Mouse (Mus musculus) embryonic facial prominence, embryonic 14.5 days (tissue): ENCODE data around the gene Btbd16. TPM values are rescaled to one million over a fixed set of nuclear protein-coding genes. Genes with fewer than 3 reads are reported as not detected.

Source experiments
- ATAC-seq: fragments of 200-750 bp; cut with Nextera tagmentation; 2 replicates; pipeline ENCODE4 v1.8.0; 2017; ENCODE audit warnings: low read depth, moderate number of reproducible peaks, moderate TSS enrichment
- DNase-seq: peaks from one replicate; pipeline ENCODE4 v3.0.0-alpha.2; 2015; ENCODE audit warnings: low spot score
- H3K27ac ChIP-seq: fragments of 300-500 bp; sonication (generic); replicated peaks from 2 replicates; pipeline ENCODE4 v1.5.1; 2014; ENCODE audit warnings: low read depth, mild to moderate bottlenecking, low read length, moderate library complexity
- H3K27me3 ChIP-seq: fragments of 300-500 bp; sonication (generic); replicated peaks from 2 replicates; pipeline ENCODE4 v1.6.1; 2014; ENCODE audit warnings: low read length; ENCODE audit not compliant: control insufficient read depth, insufficient read depth
- H3K36me3 ChIP-seq: fragments of 300-500 bp; sonication (generic); 2 replicates; pipeline ENCODE4 v1.6.1; 2014; ENCODE audit warnings: low read length, mixed read lengths; ENCODE audit not compliant: control insufficient read depth, insufficient read depth
- H3K4me1 ChIP-seq: fragments of 300-500 bp; sonication (generic); 2 replicates; pipeline ENCODE4 v1.6.1; 2014; ENCODE audit warnings: antibody characterized with exemption, low read length; ENCODE audit not compliant: control insufficient read depth, insufficient read depth
- H3K4me2 ChIP-seq: fragments of 300-500 bp; sonication (generic); 2 replicates; pipeline ENCODE4 v1.6.1; 2014; ENCODE audit warnings: low read depth, mild to moderate bottlenecking, low read length, moderate library complexity, mixed read lengths
- H3K4me3 ChIP-seq: fragments of 300-500 bp; sonication (generic); 2 replicates; pipeline ENCODE4 v1.5.1; 2014; ENCODE audit warnings: low read depth, mild to moderate bottlenecking, low read length
- H3K9ac ChIP-seq: fragments of 300-500 bp; sonication (generic); 2 replicates; pipeline ENCODE4 v1.6.1; 2014; ENCODE audit warnings: low read depth, mild to moderate bottlenecking, low read length, moderate library complexity, mixed read lengths
- H3K9me3 ChIP-seq: fragments of 300-500 bp; sonication (generic); 2 replicates; pipeline ENCODE4 v1.6.1; 2016; ENCODE audit warnings: low read length; ENCODE audit not compliant: control insufficient read depth
- WGBS: fragments of 180-500 bp; shearing (Covaris S2); extraction: QIAGEN DNeasy Blood & Tissue Kit; methylation state at CpG from one replicate; pipeline ENCODE4 v1.1.7; 2014; 5-methylcytosine and 5-hydroxymethylcytosine counted together
- polyA plus RNA-seq: library from polyadenylated mRNA; unstranded; fragments of >200 nt; fragmentation: Nextera tagmentation; extraction: Ambion mirVana; gene quantifications from 2 replicates; pipeline ENCODE4 v1.2.1, GENCODE M21; 2014

Btbd16 gene
- polyA plus RNA-seq, 1 experiment from 2014 or later, result not detected

DNA sequence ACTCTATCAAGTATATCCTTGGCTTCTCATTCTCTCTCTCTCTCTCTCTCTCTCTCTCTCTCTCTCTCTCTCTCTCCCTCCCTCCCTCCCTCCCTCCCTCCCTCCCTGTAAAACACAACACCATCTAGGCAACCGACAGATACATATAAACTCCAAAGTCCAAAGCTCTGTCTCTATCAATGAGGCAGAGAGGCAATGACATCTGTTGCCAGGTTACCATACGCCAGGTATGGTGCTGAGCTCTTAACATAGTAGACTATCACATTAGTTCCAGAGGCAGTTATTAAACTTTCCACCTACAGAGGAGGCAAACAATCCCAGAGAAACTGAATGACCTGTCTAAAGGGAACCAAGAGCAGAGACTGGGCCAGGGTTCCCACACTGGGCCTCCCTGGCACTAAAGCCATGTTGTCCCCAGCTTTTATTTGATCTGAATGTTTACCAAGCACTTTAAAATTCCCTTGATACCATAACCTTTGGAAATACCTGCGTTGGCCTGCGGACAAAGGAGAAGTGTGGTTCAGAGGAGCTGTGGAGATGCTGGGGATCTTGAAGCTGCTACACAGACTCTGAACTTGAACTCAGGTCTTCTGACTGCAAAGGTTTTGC is 80.9 kb downstream of the Btbd16 start:
- Histone ChIP-seq H3K27me3 (no peaks in the 10 kb centered on the region; the same call in 1 of the 2 replicates), H3K4me3 (no peak overlapping the region), H3K36me3 (no peaks in the 10 kb centered on the region), H3K9ac (no peak overlapping the region), H3K9me3 (no peaks in the 10 kb centered on the region), H3K4me1 (no peaks in the 10 kb centered on the region), H3K27ac (no peak overlapping the region), H3K4me2 (no peak overlapping the region)
- DNase-seq, result no peak
- no peak for ATAC-seq
- 82% methylated on average over 4 of the region's 4 CpGs for WGBS

DNA sequence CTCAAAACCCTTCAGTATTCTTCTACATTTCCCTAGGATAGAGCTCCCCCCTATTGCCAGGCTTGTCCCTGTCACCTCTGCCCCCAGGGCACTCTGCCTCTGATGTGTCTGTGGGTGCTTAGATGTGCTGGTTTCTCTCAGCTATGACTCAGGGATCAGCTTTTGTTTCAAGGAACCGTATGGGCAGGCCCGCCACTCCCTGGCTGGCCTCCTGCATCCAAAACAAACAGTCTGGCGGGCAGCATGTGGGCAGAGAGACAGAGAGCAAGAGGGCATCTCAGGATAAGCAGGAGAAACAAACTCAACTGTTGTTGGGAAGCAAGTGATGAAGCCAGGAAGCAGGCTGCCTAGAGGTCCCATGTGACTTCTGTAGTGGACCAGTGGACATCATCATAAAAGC is 81.8 kb downstream of the Btbd16 start:
- Histone ChIP-seq H3K4me2 (no peak overlapping the region), H3K9me3 (no peaks in the 10 kb centered on the region), H3K4me3 (no peak overlapping the region), H3K36me3 (no peaks in the 10 kb centered on the region), H3K9ac (no peak overlapping the region), H3K27me3 (no peaks in the 10 kb centered on the region; the same call in 1 of the 2 replicates), H3K4me1 (peaks cover 2% of the 10 kb centered on the region), H3K27ac (no peak overlapping the region)
- no peak for DNase-seq
- ATAC-seq, result no peak
- 35% methylated on average over 3 of the region's 3 CpGs for WGBS

DNA sequence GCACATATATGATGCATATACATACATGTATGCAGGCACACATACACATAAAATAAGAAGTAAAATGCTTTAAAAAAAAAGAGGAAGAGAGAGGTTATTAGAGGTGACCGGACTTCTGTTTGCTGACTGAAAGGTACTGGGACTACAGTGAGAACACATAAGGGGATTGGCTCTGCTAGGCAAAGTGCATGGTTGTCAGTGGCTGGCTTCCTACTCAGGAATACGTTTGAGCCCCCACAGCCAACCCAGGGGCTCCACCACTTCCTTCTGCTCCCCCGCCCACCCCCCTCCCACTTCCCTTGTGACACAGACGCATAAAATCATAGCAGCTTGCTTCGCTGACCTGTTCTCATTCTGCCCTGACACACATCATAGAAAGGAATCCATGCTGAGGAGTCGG is 84.1 kb downstream of the Btbd16 start:
- no peak for ATAC-seq
- H3K27ac ChIP-seq, result no peak overlapping the region

DNA sequence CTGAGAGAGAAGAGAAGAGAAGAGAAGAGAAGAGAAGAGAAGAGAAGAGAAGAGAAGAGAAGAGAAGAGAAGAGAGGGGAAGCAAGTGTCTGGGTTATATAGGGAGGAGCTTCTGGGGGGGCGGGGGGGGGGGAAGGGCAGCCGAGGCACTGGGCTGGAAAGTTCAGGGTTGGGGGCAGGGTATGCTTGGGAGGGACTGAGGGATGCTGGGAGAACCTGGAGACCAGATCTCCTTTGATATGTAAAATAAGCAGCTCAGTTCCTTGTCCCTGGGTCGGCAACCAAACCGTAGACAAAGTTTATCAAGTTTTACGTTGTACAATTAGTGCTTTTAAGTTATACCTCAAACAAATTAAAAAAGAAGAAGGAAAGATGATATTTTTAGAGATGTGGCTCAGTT is 86.1 kb downstream of the Btbd16 start:
- no peak overlapping the region for H3K4me2 ChIP-seq
- H3K27me3 ChIP-seq, result no peaks in the 10 kb centered on the region; the same call in 1 of the 2 replicates
- peaks cover 13% of the 10 kb centered on the region for H3K4me1 ChIP-seq
- no peaks in the 10 kb centered on the region for H3K36me3 ChIP-seq
- H3K27ac ChIP-seq, result no peak overlapping the region
- H3K4me3 ChIP-seq, result no peak overlapping the region
- WGBS, result 41% methylated on average over 4 of the region's 5 CpGs
- H3K9ac ChIP-seq, result no peak overlapping the region
- H3K9me3 ChIP-seq, result no peaks in the 10 kb centered on the region
- DNase-seq (no peak), ATAC-seq (no peak)

More for the DNA sequence above, 84.1 kb downstream of the Btbd16 start:
- DNase-seq, result no peak
- 68% methylated on average over 6 of the region's 6 CpGs for WGBS
- Histone ChIP-seq H3K9me3 (no peaks in the 10 kb centered on the region), H3K4me1 (peaks cover 13% of the 10 kb centered on the region), H3K4me2 (no peak overlapping the region), H3K9ac (no peak overlapping the region), H3K4me3 (no peak overlapping the region), H3K36me3 (no peaks in the 10 kb centered on the region), H3K27me3 (no peaks in the 10 kb centered on the region; the same call in 1 of the 2 replicates)

DNA sequence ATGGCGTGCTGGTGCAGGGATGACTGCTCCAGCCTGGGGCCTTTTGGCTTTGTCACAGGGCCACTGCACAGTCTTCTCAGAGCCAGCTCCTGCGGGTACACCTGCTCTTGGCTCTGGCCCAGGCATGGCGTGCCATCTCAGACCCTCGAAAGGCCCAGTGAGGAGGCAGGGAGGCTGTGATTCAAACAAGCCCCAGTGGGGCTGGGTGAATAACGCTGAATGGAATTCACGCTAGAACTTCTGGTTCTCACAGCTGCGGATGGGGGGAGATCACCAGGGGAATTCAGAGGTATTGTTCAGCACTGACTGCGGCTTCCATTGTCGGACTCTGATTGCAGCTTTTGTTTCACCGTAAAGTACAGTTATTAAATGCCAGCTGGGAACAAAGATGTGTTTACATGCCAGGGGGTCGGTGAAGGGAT is 86.9 kb downstream of the Btbd16 start:
- H3K27ac ChIP-seq, result no peak overlapping the region; the same call in 1 of the 2 replicates
- peak overlapping the region; percentile 9; the same call in 1 of the 2 replicates for H3K4me2 ChIP-seq
- no peaks in the 10 kb centered on the region for H3K36me3 ChIP-seq
- H3K9me3 ChIP-seq, result no peaks in the 10 kb centered on the region
- H3K27me3 ChIP-seq, result no peaks in the 10 kb centered on the region; the same call in 1 of the 2 replicates
- 20% methylated on average over 11 of the region's 11 CpGs for WGBS
- H3K4me3 ChIP-seq, result no peak overlapping the region
- ATAC-seq (peak; percentile 9; the same call in 1 of the 2 replicates), DNase-seq (peak; percentile 82)
- peaks cover 13% of the 10 kb centered on the region for H3K4me1 ChIP-seq
- no peak overlapping the region for H3K9ac ChIP-seq

DNA sequence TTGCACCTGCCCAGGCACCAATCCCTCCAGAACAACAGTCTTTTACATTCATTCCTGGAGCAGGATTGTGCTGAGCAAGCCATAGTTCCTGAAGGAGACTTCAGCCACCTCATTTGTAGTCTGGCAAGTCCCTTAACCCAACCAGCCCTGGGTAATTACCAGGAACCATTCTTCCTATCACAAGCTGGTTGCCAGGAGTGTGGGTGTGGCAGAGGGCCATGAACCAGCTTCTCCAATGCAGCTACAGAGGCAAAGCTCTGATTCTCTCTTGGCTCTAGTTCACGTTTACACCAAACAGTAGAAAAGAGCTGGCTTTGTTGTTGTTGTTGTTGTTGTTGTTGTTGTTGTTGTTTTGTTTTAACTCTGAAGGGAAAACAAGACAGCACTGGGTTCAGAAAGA is 88.6 kb downstream of the Btbd16 start:
- DNase-seq, result peak; percentile 39

DNA sequence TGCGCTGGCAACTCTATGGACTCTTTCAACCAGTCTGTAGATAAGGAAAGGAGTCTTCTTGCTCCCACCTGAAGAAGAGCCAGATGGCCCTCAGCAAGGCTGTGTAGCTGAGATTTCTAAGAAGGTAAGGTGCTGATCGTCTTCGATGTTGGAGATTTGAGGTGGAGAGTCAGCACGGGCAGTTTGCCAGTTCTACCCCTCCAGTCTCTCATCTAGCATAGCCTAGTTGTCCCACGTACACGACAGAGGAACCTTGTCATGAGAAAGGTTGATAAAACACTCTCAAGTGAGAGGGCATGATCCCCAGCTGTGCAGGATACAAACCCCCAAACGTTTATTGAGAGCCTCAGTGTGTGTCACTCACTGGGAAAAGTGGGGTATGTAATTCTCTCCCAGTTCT is 90.8 kb downstream of the Btbd16 start:
- WGBS, result 76% methylated on average over 7 of the region's 7 CpGs
- ATAC-seq (no peak), DNase-seq (no peak)
- peaks cover 16% of the 10 kb centered on the region for H3K4me1 ChIP-seq
- H3K9me3 ChIP-seq, result no peaks in the 10 kb centered on the region
- no peak overlapping the region for H3K27ac ChIP-seq
- H3K36me3 ChIP-seq, result no peaks in the 10 kb centered on the region
- H3K9ac ChIP-seq, result no peak overlapping the region
- no peak overlapping the region for H3K4me3 ChIP-seq
- H3K4me2 ChIP-seq, result no peak overlapping the region
- H3K27me3 ChIP-seq, result no peaks in the 10 kb centered on the region

More for the DNA sequence above, 88.6 kb downstream of the Btbd16 start:
- Histone ChIP-seq H3K9ac (no peak overlapping the region), H3K4me3 (no peak overlapping the region), H3K27me3 (no peaks in the 10 kb centered on the region; the same call in 1 of the 2 replicates), H3K4me1 (peaks cover 16% of the 10 kb centered on the region), H3K4me2 (no peak overlapping the region), H3K36me3 (no peaks in the 10 kb centered on the region), H3K9me3 (no peaks in the 10 kb centered on the region), H3K27ac (no peak overlapping the region)
- 54% methylated on average over 1 of the region's 1 CpGs for WGBS
- ATAC-seq, result no peak

DNA sequence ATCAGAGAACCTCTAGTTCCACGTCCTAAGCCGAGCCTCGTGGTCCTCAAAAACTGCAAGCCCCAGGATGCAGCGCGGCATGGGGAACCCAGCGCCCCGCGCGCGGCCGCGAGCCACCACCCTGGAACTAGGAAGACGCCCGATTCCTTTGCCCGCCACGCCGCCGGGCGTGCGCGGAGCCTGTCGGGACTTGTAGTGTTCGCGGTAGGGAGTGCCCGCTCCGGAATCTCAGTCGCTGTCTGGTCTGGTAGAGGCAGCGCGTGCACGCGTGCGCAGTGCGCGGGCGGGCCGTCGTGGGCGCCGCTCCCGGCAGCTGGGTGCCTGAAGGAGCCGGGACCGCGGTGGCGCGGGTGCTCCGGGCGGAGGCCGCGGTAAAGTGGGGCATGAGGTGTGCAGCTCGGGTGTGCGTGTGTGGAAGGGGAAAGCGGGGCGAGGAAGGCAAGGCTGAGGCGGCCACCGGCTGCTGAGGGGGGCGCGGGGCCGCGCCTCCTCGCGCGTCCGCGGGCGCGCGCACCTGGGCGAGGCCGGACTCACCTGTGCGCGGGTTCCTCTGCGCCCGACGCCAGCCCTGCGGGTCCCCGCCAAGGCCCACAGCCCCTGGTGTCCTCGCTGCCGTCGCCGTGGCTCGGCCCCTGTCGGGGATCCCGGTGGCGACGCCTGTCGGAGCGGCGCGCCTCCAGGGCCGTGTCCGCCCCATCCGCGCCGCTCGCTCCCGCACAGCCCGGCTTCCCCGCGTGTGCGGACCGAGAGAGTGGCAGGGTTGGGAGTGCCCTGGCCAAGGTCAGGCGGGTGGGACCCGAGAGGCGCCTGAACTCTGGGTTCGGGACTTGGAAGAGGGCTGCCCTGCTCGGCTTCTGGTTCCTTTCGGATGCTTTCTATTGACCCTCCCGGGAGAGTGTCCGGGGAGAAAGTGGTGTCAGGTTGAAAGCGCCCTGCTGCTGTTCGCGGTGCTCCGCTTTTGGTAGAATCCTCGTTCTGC is 92.0 kb downstream of the Btbd16 start, which contains the start of gene Plekha1:
Plekha1 (plus strand) TSS at position 144 of the 979 bp plus-strand sequence.
- no peaks in the 10 kb centered on the region for H3K27me3 ChIP-seq
- peak within 1 kb of the TSS; percentile 89 for H3K9ac ChIP-seq
- DNase-seq, result peak; percentile 99
- peak within 1 kb of the TSS; percentile 71 for H3K27ac ChIP-seq
- ATAC-seq, result peak; percentile 99
- under 1% methylated on average over 52 of the region's 114 CpGs for WGBS
- H3K9me3 ChIP-seq, result no peaks in the 10 kb centered on the region
- H3K36me3 ChIP-seq, result no peaks in the 10 kb centered on the region
- H3K4me1 ChIP-seq, result peaks cover 12% of the 10 kb centered on the region
- peak within 1 kb of the TSS; percentile 88 for H3K4me3 ChIP-seq
- peak within 1 kb of the TSS; percentile 62 for H3K4me2 ChIP-seq
